Comparison of ENCODE assay signal across 13 mouse cellular contexts in the genomic region with DNA sequence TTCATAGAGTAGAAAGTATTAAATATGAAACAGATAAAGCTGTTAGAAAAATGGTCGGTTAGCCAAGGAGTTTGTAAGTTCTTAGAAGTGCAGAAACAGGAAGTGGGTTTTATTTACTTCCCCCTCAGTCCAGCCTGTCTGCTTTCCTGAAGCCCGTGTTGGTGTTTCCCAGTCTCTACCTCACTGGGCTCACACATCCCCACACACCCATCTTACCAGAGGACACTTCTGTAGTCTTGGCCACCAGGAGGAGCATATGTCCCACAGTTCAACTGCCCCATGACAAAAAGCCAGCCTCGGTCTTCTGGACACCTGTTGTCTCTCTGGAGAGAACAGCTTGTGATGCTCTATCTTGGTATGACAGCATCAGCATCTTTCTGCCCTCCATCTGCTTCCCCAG. TPM values are rescaled to one million over a fixed set of nuclear protein-coding genes. Genes with fewer than 3 reads are reported as not detected.
DNase-seq lines count a peak whose midpoint lies in the region; ATAC-seq and TF ChIP-seq lines count a peak whose summit lies in the region.
"Had no signal": no experiment of that assay in that cellular context is flagged by ENCODE, and none has a peak within 500 bp of the region (broad histone marks: within the 10 kb centered on the region; RNA-seq: fewer than 3 reads in every experiment).

No protein-coding gene starts in this region.

- H3K4me2 ChIP-seq in hindbrain, embryonic 11.5 days (replicated peaks; ENCODE audit: low read depth, low read length), result no peak overlapping the region
- no peak overlapping the region for H3K4me2 ChIP-seq in hindbrain, postnatal 0 days (ENCODE audit: low read depth, low read length)

- peak; percentile 40 for DNase-seq in hindbrain, embryonic 11.5 days (ENCODE audit: low spot score)
- no peak for DNase-seq in hindbrain, embryonic 10.5 days (ENCODE audit: low spot score)
- DNase-seq in 3T3-L1 (ENCODE audit: low read depth, low spot score), result peak; percentile 66
- DNase-seq in hindbrain, postnatal 0 days (ENCODE audit: low spot score), result peak; percentile 77
- DNase-seq in testis, postnatal 14 days (ENCODE audit: low spot score), result no peak
- no peak for DNase-seq in adrenal gland, postnatal 25 days
- DNase-seq in urinary bladder, postnatal 4 days (ENCODE audit: low spot score in 2 of 2), result no peak
- DNase-seq: heart, adult 2 months; kidney, adult 9 months; lung, adult 2 months; right cerebral cortex, postnatal 25 days; thymus, postnatal 25 days had no signal

- peak; percentile 11 for TF ChIP-seq CTCF in ES-Bruce4 (IDR thresholded peaks at IDR 0.05; ENCODE audit: low read depth, low read length)
- TF ChIP-seq CTCF in hindbrain, postnatal 0 days (IDR thresholded peaks at IDR 0.05; ENCODE audit: low read depth), result peak; percentile 68

- peaks cover 9% of the 10 kb centered on the region for H3K27me3 ChIP-seq in hindbrain, embryonic 11.5 days (ENCODE audit: control insufficient read depth, insufficient read depth, low read length)
- peaks cover 60% of the 10 kb centered on the region for H3K27me3 ChIP-seq in hindbrain, embryonic 10.5 days (ENCODE audit: insufficient read depth, poor library complexity, severe bottlenecking)
- H3K27me3 ChIP-seq in ES-Bruce4 (ENCODE audit: control insufficient read depth, insufficient read depth, low read length, poor library complexity, severe bottlenecking), result no peaks in the 10 kb centered on the region
- H3K27me3 ChIP-seq in hindbrain, postnatal 0 days (ENCODE audit: insufficient read depth, low read length), result no peaks in the 10 kb centered on the region

- H3K4me1 ChIP-seq in hindbrain, embryonic 11.5 days (replicated peaks; ENCODE audit: control insufficient read depth, insufficient read depth, low read length), result no peaks in the 10 kb centered on the region
- peaks cover 2% of the 10 kb centered on the region; the same call in 1 of the 2 replicates for H3K4me1 ChIP-seq in hindbrain, embryonic 10.5 days (replicated peaks)
- H3K4me1 ChIP-seq in ES-Bruce4 (ENCODE audit: control insufficient read depth, insufficient read depth, low read length), result no peaks in the 10 kb centered on the region
- H3K4me1 ChIP-seq in hindbrain, postnatal 0 days (ENCODE audit: insufficient read depth, low read length), result peaks cover 4% of the 10 kb centered on the region; the same call in 1 of the 2 replicates

- no peak overlapping the region for H3K9ac ChIP-seq in hindbrain, embryonic 11.5 days (ENCODE audit: low read depth, low read length)
- no peak overlapping the region for H3K9ac ChIP-seq in ES-Bruce4 (ENCODE audit: low read depth, poor library complexity, severe bottlenecking)
- no peak overlapping the region for H3K9ac ChIP-seq in hindbrain, postnatal 0 days (replicated peaks; ENCODE audit: low read length)

- TF ChIP-seq POLR2A in ES-Bruce4 (IDR thresholded peaks at IDR 0.05; ENCODE audit: insufficient read depth, low read length), result no peak

- WGBS in hindbrain, embryonic 11.5 days, result 23% methylated on average over 3 of the region's 3 CpGs
- 24% methylated on average over 3 of the region's 3 CpGs for WGBS in hindbrain, embryonic 10.5 days
- 24% methylated on average over 3 of the region's 3 CpGs for WGBS in hindbrain, postnatal 0 days

- TF ChIP-seq EP300 in ES-Bruce4 (IDR thresholded peaks at IDR 0.05; ENCODE audit: insufficient read depth, low read depth, low read length), result no peak

- no peaks in the 10 kb centered on the region for H3K36me3 ChIP-seq in hindbrain, embryonic 11.5 days (ENCODE audit: control insufficient read depth, insufficient read depth, low read length)
- no peaks in the 10 kb centered on the region for H3K36me3 ChIP-seq in hindbrain, embryonic 10.5 days
- H3K36me3 ChIP-seq in ES-Bruce4 (ENCODE audit: control insufficient read depth, insufficient read depth, low read length, poor library complexity, severe bottlenecking), result no peaks in the 10 kb centered on the region
- H3K36me3 ChIP-seq in hindbrain, postnatal 0 days (ENCODE audit: insufficient read depth, low read length), result no peaks in the 10 kb centered on the region

- no peaks in the 10 kb centered on the region for H3K9me3 ChIP-seq in hindbrain, embryonic 11.5 days (ENCODE audit: control insufficient read depth, low read length)
- H3K9me3 ChIP-seq in hindbrain, embryonic 10.5 days, result peaks cover 3% of the 10 kb centered on the region; the same call in 1 of the 2 replicates
- H3K9me3 ChIP-seq in ES-Bruce4 (replicated peaks; ENCODE audit: control insufficient read depth, insufficient read depth, low read length, poor library complexity, severe bottlenecking), result no peaks in the 10 kb centered on the region
- H3K9me3 ChIP-seq in hindbrain, postnatal 0 days (ENCODE audit: low read length), result no peaks in the 10 kb centered on the region

- no peak overlapping the region for H3K27ac ChIP-seq in hindbrain, embryonic 11.5 days (ENCODE audit: low read depth, low read length)
- no peak overlapping the region for H3K27ac ChIP-seq in hindbrain, embryonic 10.5 days
- H3K27ac ChIP-seq in ES-Bruce4 (ENCODE audit: insufficient read depth, low read length), result no peak overlapping the region
- H3K27ac ChIP-seq in hindbrain, postnatal 0 days, result no peak overlapping the region
- H3K27ac ChIP-seq: heart, adult 2 months had no signal

- no peak for ATAC-seq in hindbrain, embryonic 11.5 days (ENCODE audit: low FRiP score)
- peak; percentile 41; the same call in 1 of the 2 replicates for ATAC-seq in hindbrain, postnatal 0 days

- H3K4me3 ChIP-seq in hindbrain, embryonic 11.5 days (ENCODE audit: low read depth, low read length), result no peak overlapping the region
- H3K4me3 ChIP-seq in hindbrain, embryonic 10.5 days, result no peak overlapping the region
- H3K4me3 ChIP-seq in ES-Bruce4 (ENCODE audit: low read depth, low read length), result no peak overlapping the region
- no peak overlapping the region for H3K4me3 ChIP-seq in hindbrain, postnatal 0 days (ENCODE audit: low read length)
- H3K4me3 ChIP-seq: heart, adult 2 months had no signal

RNA-seq across cellular contexts. Expression of gene Mef2d, which starts 49.0 kb away (rescaled TPM):
- 12.0 and 12.3 TPM in 2 replicates for polyA plus RNA-seq in hindbrain, embryonic 11.5 days (2014; fragmentation: Nextera tagmentation; extraction: Ambion mirVana)
- 10.2 and 15.1 TPM in 2 replicates for polyA plus RNA-seq in hindbrain, embryonic 10.5 days (2016; fragmentation: Nextera tagmentation; extraction: Ambion mirVana)
- polyA plus RNA-seq in ES-Bruce4 (2011; ENCODE audit: insufficient read depth, insufficient read length, low read depth, missing spikeins), result 41.5 and 48.1 TPM in 2 replicates
- total RNA-seq in hindbrain, postnatal 0 days (2014; rRNA removed), result 44.0 and 50.3 TPM in 2 replicates
- 13.4 and 19.2 TPM in 2 replicates for polyA plus RNA-seq in hindbrain, postnatal 0 days (2015; fragmentation: Nextera tagmentation; extraction: Ambion mirVana)
- total RNA-seq in adrenal gland, postnatal 25 days (2021), result 104 TPM in 2 replicates

Comparison
In these comparisons a context has a peak if more than half of its experiments do, and no peak if none do; other contexts are left out.
1. DNase-seq: peak in hindbrain, embryonic 11.5 days (single experiment), 3T3-L1 (single experiment) and hindbrain, postnatal 0 days (single experiment); none in hindbrain, embryonic 10.5 days (single experiment), testis, postnatal 14 days (single experiment), adrenal gland, postnatal 25 days (single experiment) and urinary bladder, postnatal 4 days (0 of 2).